Mouse (Mus musculus) kidney, adult 2 months (tissue): ENCODE measurements around the gene Myh14. TPM values are rescaled to one million over a fixed set of nuclear protein-coding genes. Genes with fewer than 3 reads are reported as not detected.

ENCODE experiments used
- DNase-seq: peaks from one replicate; pipeline ENCODE4 v3.0.0; 2021
- H3K27ac ChIP-seq: fragments of 200-500 bp; 2 replicates; pipeline ENCODE4 v1.5.1; 2012; ENCODE audit warnings: low read depth, low read length, control low read depth, inconsistent platforms; ENCODE audit not compliant: insufficient read depth
- H3K27me3 ChIP-seq: fragments of 200-500 bp; replicated peaks from 2 replicates; pipeline ENCODE4 v1.6.1; 2012; ENCODE audit warnings: mild to moderate bottlenecking, moderate library complexity, low read length, inconsistent platforms; ENCODE audit not compliant: control insufficient read depth, insufficient read depth
- H3K36me3 ChIP-seq: fragments of 200-500 bp; 2 replicates; pipeline ENCODE4 v1.6.1; 2012; ENCODE audit warnings: mild to moderate bottlenecking, moderate library complexity, low read length, inconsistent platforms; ENCODE audit not compliant: control insufficient read depth, insufficient read depth
- H3K4me1 ChIP-seq: fragments of 200-500 bp; 2 replicates; pipeline ENCODE4 v1.6.1; 2011; ENCODE audit warnings: low read length; ENCODE audit not compliant: control insufficient read depth, insufficient read depth
- H3K4me3 ChIP-seq: fragments of 200-500 bp; 2 replicates; pipeline ENCODE4 v1.5.1; 2011; ENCODE audit warnings: mild to moderate bottlenecking, low read depth, low read length, control low read depth; ENCODE audit not compliant: insufficient read depth
- CTCF ChIP-seq: fragments of 200-500 bp; conservative IDR thresholded peaks from 2 replicates; pipeline ENCODE4 v1.5.1; 2011; ENCODE audit warnings: low read depth, mild to moderate bottlenecking, control low read depth, low read length, moderate library complexity, mixed read lengths; ENCODE audit not compliant: insufficient read depth, insufficient read length
- POLR2A ChIP-seq: fragments of 200-500 bp; IDR thresholded peaks from one replicate; pipeline ENCODE4 v1.6.1; 2011; ENCODE audit warnings: low read depth, low read length, control low read depth
- WGBS: fragments of 180-500 bp; shearing (Covaris S2); methylation state at CpG from one replicate; pipeline ENCODE4 v1.1.7; 2018; 5-methylcytosine and 5-hydroxymethylcytosine counted together
- polyA plus RNA-seq: library from polyadenylated mRNA; depleted of rRNA; stranded (reverse); fragments of >200 nt; gene quantifications from 2 replicates; pipeline ENCODE4 v1.2.3, GENCODE M21; 2012

Gene Myh14
- polyA plus RNA-seq, 1 experiment = 12.4 TPM

DNA sequence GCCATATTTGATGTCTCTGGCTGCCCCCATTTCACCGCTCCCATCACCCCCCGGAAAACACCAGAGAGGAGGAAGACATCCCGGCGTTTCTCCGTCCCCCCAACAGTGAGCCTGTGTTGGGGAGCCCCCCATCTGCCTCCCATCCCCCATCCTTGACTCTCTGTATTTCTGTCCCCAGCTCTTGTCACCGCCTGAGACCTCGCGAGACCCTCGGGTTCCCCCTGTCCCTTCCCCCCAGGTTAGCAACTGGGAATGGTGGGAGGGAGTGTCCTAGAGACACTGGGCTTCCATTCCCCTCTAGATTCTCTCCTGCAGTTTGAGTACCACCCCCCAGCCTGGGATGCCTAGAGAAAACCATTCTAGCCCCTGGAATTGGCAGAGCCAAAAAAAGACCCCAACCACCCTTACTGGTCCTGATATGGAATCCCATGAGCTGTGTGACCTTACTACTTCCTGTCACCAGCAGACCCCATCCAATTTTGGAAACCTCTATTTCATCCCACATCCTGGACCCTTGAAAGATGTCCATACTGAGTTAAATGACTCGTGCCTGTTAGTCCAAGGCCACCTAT lies 69.9 kb downstream of the Myh14 start:
- WGBS = 78% methylated on average over 10 of the region's 10 CpGs

DNA sequence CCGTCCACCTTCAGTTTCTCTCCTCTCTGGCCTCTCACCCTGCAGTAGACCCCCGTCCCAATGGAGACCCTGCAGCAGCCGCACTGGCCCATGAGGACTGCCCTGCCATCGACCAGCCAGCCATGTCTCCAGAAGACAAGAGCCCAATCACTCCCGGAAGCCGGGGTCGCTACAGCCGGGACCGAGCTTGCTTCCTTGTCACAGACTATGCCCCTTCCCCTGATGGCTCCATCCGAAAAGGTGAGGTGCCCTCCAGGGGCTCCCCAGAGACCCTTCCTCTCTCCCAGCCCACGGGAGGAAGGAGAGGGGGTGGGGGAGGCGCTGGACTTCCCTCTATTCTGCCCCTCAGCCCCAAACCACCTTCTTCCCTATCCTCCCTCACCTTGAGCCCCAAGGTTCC lies 72.3 kb downstream of the Myh14 start:
- WGBS = 74% methylated on average over 12 of the region's 12 CpGs

More for the DNA sequence above, 69.9 kb downstream of the Myh14 start:
- Histone ChIP-seq H3K4me1 (no peaks in the 10 kb centered on the region), H3K27me3 (no peaks in the 10 kb centered on the region), H3K27ac (no peak overlapping the region), H3K4me3 (no peak overlapping the region), H3K36me3 (no peaks in the 10 kb centered on the region)
- no peak for DNase-seq
- no peak for TF ChIP-seq CTCF
- TF ChIP-seq POLR2A = no peak

GRCm38 (mm10) chr7:44597666-44598065 lies 73.0 kb downstream of the Myh14 start:
- no peak for DNase-seq
- no peaks in the 10 kb centered on the region for H3K4me1 ChIP-seq
- H3K4me3 ChIP-seq = no peak overlapping the region
- no peaks in the 10 kb centered on the region for H3K27me3 ChIP-seq
- TF ChIP-seq POLR2A = no peak
- TF ChIP-seq CTCF = no peak
- no peaks in the 10 kb centered on the region for H3K36me3 ChIP-seq
- 93% methylated on average over 4 of the region's 4 CpGs for WGBS
- H3K27ac ChIP-seq = no peak overlapping the region

More for the DNA sequence above, 72.3 kb downstream of the Myh14 start:
- Histone ChIP-seq H3K36me3 (no peaks in the 10 kb centered on the region), H3K27me3 (no peaks in the 10 kb centered on the region), H3K4me3 (no peak overlapping the region), H3K4me1 (no peaks in the 10 kb centered on the region), H3K27ac (no peak overlapping the region)
- TF ChIP-seq POLR2A = no peak
- TF ChIP-seq CTCF = no peak
- no peak for DNase-seq

DNA sequence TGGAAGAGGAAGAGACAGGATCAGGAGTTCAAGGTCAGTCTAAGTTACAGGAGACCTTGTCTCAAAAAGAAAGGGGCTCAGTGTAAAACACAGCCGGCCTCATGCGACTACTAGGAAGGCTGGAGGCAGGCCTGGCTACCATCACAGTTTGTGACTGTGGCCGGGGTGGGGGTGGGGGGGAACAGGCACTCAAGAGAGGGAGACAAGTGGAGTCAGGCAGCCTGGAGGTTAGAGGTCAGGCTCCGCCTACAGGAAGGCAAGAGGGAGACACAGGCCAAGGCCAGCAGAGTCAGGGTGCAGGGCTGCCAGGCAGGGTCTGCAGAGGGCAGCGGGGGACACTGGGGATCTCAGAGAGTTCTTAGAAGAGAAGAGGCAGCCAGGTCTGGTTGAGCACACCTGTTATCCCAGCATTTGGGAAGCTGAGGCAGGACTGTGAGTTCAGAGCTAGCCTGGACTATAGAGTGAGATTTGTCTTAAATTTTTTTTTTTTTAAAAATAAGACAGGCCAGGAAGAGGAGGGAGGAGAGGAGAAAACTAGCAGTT lies 73.6 kb downstream of the Myh14 start:
- WGBS = 63% methylated on average over 5 of the region's 5 CpGs

GRCm38 (mm10) chr7:44596051-44596450 lies 74.6 kb downstream of the Myh14 start:
- 92% methylated on average over 6 of the region's 6 CpGs for WGBS
- Histone ChIP-seq H3K4me1 (no peaks in the 10 kb centered on the region), H3K27me3 (no peaks in the 10 kb centered on the region), H3K36me3 (no peaks in the 10 kb centered on the region), H3K27ac (no peak overlapping the region), H3K4me3 (no peak overlapping the region)
- DNase-seq = no peak
- TF ChIP-seq POLR2A = no peak
- TF ChIP-seq CTCF = no peak

More for the DNA sequence above, 73.6 kb downstream of the Myh14 start:
- H3K4me3 ChIP-seq = no peak overlapping the region
- no peak for DNase-seq
- TF ChIP-seq CTCF (no peak), POLR2A (no peak)
- H3K36me3 ChIP-seq = no peaks in the 10 kb centered on the region
- H3K27me3 ChIP-seq = no peaks in the 10 kb centered on the region
- H3K27ac ChIP-seq = no peak overlapping the region
- no peaks in the 10 kb centered on the region for H3K4me1 ChIP-seq

- 92% methylated on average over 20 of the region's 20 CpGs for WGBS
- no peak for DNase-seq
- Histone ChIP-seq H3K36me3 (no peaks in the 10 kb centered on the region), H3K4me1 (no peaks in the 10 kb centered on the region), H3K4me3 (no peak overlapping the region), H3K27me3 (no peaks in the 10 kb centered on the region), H3K27ac (no peak overlapping the region)
- TF ChIP-seq CTCF (no peak), POLR2A (no peak)
Measured at GRCm38 (mm10) chr7:44595131-44595561, 75.5 kb downstream of the Myh14 start.

- H3K36me3 ChIP-seq = no peaks in the 10 kb centered on the region
- no peak overlapping the region for H3K27ac ChIP-seq
- H3K4me3 ChIP-seq = no peak overlapping the region
- H3K4me1 ChIP-seq = peaks cover 7% of the 10 kb centered on the region; the same call in 1 of the 2 replicates
- 57% methylated on average over 6 of the region's 6 CpGs for WGBS
- no peaks in the 10 kb centered on the region for H3K27me3 ChIP-seq
- DNase-seq = no peak
- TF ChIP-seq CTCF = no peak
- no peak for TF ChIP-seq POLR2A
Measured at GRCm38 (mm10) chr7:44594291-44594690, 76.4 kb downstream of the Myh14 start.
